Mouse (Mus musculus) large intestine, adult 2 months (tissue): ENCODE measurements around the gene Spon1. TPM values are rescaled to one million over a fixed set of nuclear protein-coding genes. Genes with fewer than 3 reads are reported as not detected.

Experiments used
- DNase-seq: peaks from one replicate; pipeline ENCODE4 v3.0.0-alpha.2; 2012; ENCODE audit warnings: low read depth, low spot score
- WGBS: fragments of 180-500 bp; shearing (Covaris S2); methylation state at CpG from one replicate; pipeline ENCODE4 v1.1.7; 2018; 5-methylcytosine and 5-hydroxymethylcytosine counted together
- polyA plus RNA-seq: library from polyadenylated mRNA; depleted of rRNA; stranded (reverse); fragments of >200 nt; gene quantifications from 2 replicates; pipeline ENCODE4 v1.2.3, GENCODE M21; 2012

The Spon1 gene
- polyA plus RNA-seq, 1 experiment = 2.2 TPM

- no peak for DNase-seq
- WGBS = 79% methylated on average over 2 of the region's 2 CpGs
These were observed 62.3 kb downstream of the Spon1 start for GRCm38 (mm10) chr7:113828122-113828571.

- 88% methylated on average over 2 of the region's 2 CpGs for WGBS
- DNase-seq = no peak
These were observed 62.8 kb downstream of the Spon1 start for GRCm38 (mm10) chr7:113828576-113828975.

- no peak for DNase-seq
- WGBS = 93% methylated on average over 4 of the region's 4 CpGs
These were observed 71.4 kb downstream of the Spon1 start for GRCm38 (mm10) chr7:113837151-113837550.

- 86% methylated on average over 8 of the region's 8 CpGs for WGBS
- DNase-seq = no peak
These were observed 73.6 kb downstream of the Spon1 start for GRCm38 (mm10) chr7:113839431-113839830.

GRCm38 (mm10) chr7:113841521-113841920, 75.7 kb downstream of the Spon1 start:
- DNase-seq = no peak
- 86% methylated on average over 2 of the region's 2 CpGs for WGBS

- 78% methylated on average over 2 of the region's 2 CpGs for WGBS
- DNase-seq = no peak
These were observed 77.4 kb downstream of the Spon1 start for GRCm38 (mm10) chr7:113843150-113843549.

GRCm38 (mm10) chr7:113845191-113845590, 79.4 kb downstream of the Spon1 start:
- no peak for DNase-seq
- WGBS = 86% methylated on average over 5 of the region's 5 CpGs

- WGBS = 52% methylated on average over 3 of the region's 3 CpGs
- no peak for DNase-seq
These were observed 80.8 kb downstream of the Spon1 start for GRCm38 (mm10) chr7:113846553-113846952.

- DNase-seq = no peak
- WGBS = 69% methylated on average over 7 of the region's 7 CpGs
These were observed 81.4 kb downstream of the Spon1 start for GRCm38 (mm10) chr7:113847041-113847819.

- WGBS = 43% methylated on average over 4 of the region's 4 CpGs
- no peak for DNase-seq
These were observed 84.6 kb downstream of the Spon1 start for GRCm38 (mm10) chr7:113850389-113850788.

- WGBS = 66% methylated on average over 4 of the region's 4 CpGs
- DNase-seq = no peak
These were observed 89.6 kb downstream of the Spon1 start for GRCm38 (mm10) chr7:113855396-113855795.

GRCm38 (mm10) chr7:113856067-113856466, 90.3 kb downstream of the Spon1 start:
- 38% methylated on average over 3 of the region's 3 CpGs for WGBS
- no peak for DNase-seq

GRCm38 (mm10) chr7:113859480-113859881, 93.7 kb downstream of the Spon1 start:
- WGBS = 80% methylated on average over 5 of the region's 5 CpGs
- DNase-seq = no peak

GRCm38 (mm10) chr7:113861964-113862363, 96.2 kb downstream of the Spon1 start:
- 72% methylated on average over 4 of the region's 4 CpGs for WGBS
- no peak for DNase-seq

- DNase-seq = no peak
- WGBS = 96% methylated on average over 1 of the region's 1 CpGs
These were observed 107.0 kb downstream of the Spon1 start for GRCm38 (mm10) chr7:113872846-113873245.

GRCm38 (mm10) chr7:113877451-113877850, 111.7 kb downstream of the Spon1 start:
- DNase-seq = no peak
- 89% methylated on average over 4 of the region's 4 CpGs for WGBS

GRCm38 (mm10) chr7:113877926-113878325, 112.1 kb downstream of the Spon1 start:
- 64% methylated on average over 5 of the region's 5 CpGs for WGBS
- no peak for DNase-seq

GRCm38 (mm10) chr7:113879085-113879501, 113.3 kb downstream of the Spon1 start:
- 80% methylated on average over 7 of the region's 7 CpGs for WGBS
- DNase-seq = no peak

- 79% methylated on average over 3 of the region's 3 CpGs for WGBS
- DNase-seq = no peak
These were observed 114.2 kb downstream of the Spon1 start for GRCm38 (mm10) chr7:113880021-113880420.

GRCm38 (mm10) chr7:113890782-113891181, 125.0 kb downstream of the Spon1 start:
- DNase-seq = no peak
- WGBS = 87% methylated on average over 2 of the region's 2 CpGs

GRCm38 (mm10) chr7:113891491-113891890, 125.7 kb downstream of the Spon1 start:
- 84% methylated on average over 6 of the region's 6 CpGs for WGBS
- DNase-seq = no peak
